Mouse (Mus musculus) myocyte (in vitro differentiated cells): ENCODE measurements at regions not wholly inside any gene's neighbourhood (a gene's known extent, or its start where the extent isn't known, plus 50 kb on each side); places are given as distances from the start of the nearest gene placed in this dataset.
A peak's percentile ranks its signal among the peaks of the same experiment; 100 is the strongest.

ENCODE experiments used
- H3K27me3 ChIP-seq: one replicate; pipeline ENCODE4 v1.6.1; 2011; ENCODE audit not compliant: control insufficient read depth, insufficient read depth, insufficient read length
- H3K36me3 ChIP-seq: one replicate; pipeline ENCODE4 v1.6.1; 2011; ENCODE audit not compliant: control insufficient read depth, insufficient read depth
- H3K4me2 ChIP-seq: one replicate; pipeline ENCODE4 v1.6.1; 2011; ENCODE audit warnings: low read depth, control low read depth
- H3K4me3 ChIP-seq: one replicate; pipeline ENCODE4 v1.5.1; 2011; ENCODE audit warnings: mild to moderate bottlenecking, control low read depth, moderate library complexity
- H3K79me2 ChIP-seq: one replicate; pipeline ENCODE4 v1.6.1; 2011; ENCODE audit not compliant: control insufficient read depth, insufficient read depth
- H3ac ChIP-seq: one replicate; pipeline ENCODE4 v1.6.1; 2011; ENCODE audit not compliant: control insufficient read depth, insufficient read length
- CEBPB ChIP-seq: IDR thresholded peaks from 2 replicates; pipeline ENCODE4 v1.6.1; 2011; ENCODE audit warnings: mild to moderate bottlenecking, moderate library complexity; ENCODE audit not compliant: poor library complexity, insufficient read depth, severe bottlenecking
- E2F4 ChIP-seq: IDR thresholded peaks from one replicate; pipeline ENCODE4 v1.6.1; 2011; ENCODE audit warnings: mild to moderate bottlenecking, control low read depth, moderate library complexity; ENCODE audit not compliant: insufficient read depth
- MAX ChIP-seq: IDR thresholded peaks from one replicate; pipeline ENCODE4 v1.6.1; 2011; ENCODE audit warnings: low read depth, mild to moderate bottlenecking, control low read depth
- MYOD1 ChIP-seq, 3 experiments: IDR thresholded peaks; one replicate each; pipeline ENCODE4 v1.6.1; 2011; ENCODE audit warnings: control low read depth in 2 of 3, low read depth in 2 of 3, mild to moderate bottlenecking in 2 of 3, moderate library complexity in 1 of 3; ENCODE audit not compliant: insufficient read length in 2 of 3, control insufficient read depth in 1 of 3
- MYOG ChIP-seq, 3 experiments: IDR thresholded peaks; one replicate each; pipeline ENCODE4 v1.6.1; 2011; ENCODE audit warnings: control low read depth in 2 of 3, low read depth in 2 of 3, mild to moderate bottlenecking in 2 of 3; ENCODE audit not compliant: insufficient read length in 2 of 3, control insufficient read depth in 1 of 3, insufficient read depth in 1 of 3
- POLR2A ChIP-seq: IDR thresholded peaks from one replicate; pipeline ENCODE4 v1.6.1; 2011; ENCODE audit warnings: low read depth, mild to moderate bottlenecking, control low read depth, moderate library complexity; ENCODE audit not compliant: insufficient read length
- POLR2AphosphoS2 ChIP-seq: IDR thresholded peaks from one replicate; pipeline ENCODE4 v1.6.1; 2011; ENCODE audit warnings: low read depth, control low read depth; ENCODE audit not compliant: insufficient read length
- REST ChIP-seq: IDR thresholded peaks from one replicate; pipeline ENCODE4 v1.6.1; 2011; ENCODE audit warnings: mild to moderate bottlenecking, control low read depth, moderate library complexity; ENCODE audit not compliant: insufficient read depth, insufficient read length
- SRF ChIP-seq: IDR thresholded peaks from one replicate; pipeline ENCODE4 v1.6.1; 2011; ENCODE audit warnings: low read depth; ENCODE audit not compliant: control insufficient read depth, insufficient read length
- TCF12 ChIP-seq: IDR thresholded peaks from one replicate; pipeline ENCODE4 v1.6.1; 2011; ENCODE audit warnings: mild to moderate bottlenecking, control low read depth; ENCODE audit not compliant: poor library complexity, insufficient read depth, severe bottlenecking
- TCF3 ChIP-seq: IDR thresholded peaks from one replicate; pipeline ENCODE4 v1.6.1; 2011; ENCODE audit warnings: low read depth, control low read depth; ENCODE audit not compliant: insufficient read length
- USF1 ChIP-seq: IDR thresholded peaks from one replicate; pipeline ENCODE4 v1.6.1; 2011; ENCODE audit warnings: low read depth, mild to moderate bottlenecking, control low read depth, moderate library complexity

- no peaks in the 10 kb centered on the region for H3K36me3 ChIP-seq
- H3ac ChIP-seq, result no peak overlapping the region
- no peaks in the 10 kb centered on the region for H3K79me2 ChIP-seq
- H3K27me3 ChIP-seq, result no peaks in the 10 kb centered on the region
- no peak overlapping the region for H3K4me3 ChIP-seq
- no peak for TF ChIP-seq TCF3
- no peak for TF ChIP-seq E2F4
- no peak for TF ChIP-seq MYOG (IDR thresholded peaks at IDR 0.05; ENCODE audit: control insufficient read depth in 1 of 3, insufficient read depth in 1 of 3, insufficient read length in 2 of 3, low read depth in 2 of 3)
- no peak for TF ChIP-seq SRF
- no peak for TF ChIP-seq POLR2AphosphoS2
- no peak for TF ChIP-seq MYOD1 (IDR thresholded peaks at IDR 0.05; ENCODE audit: control insufficient read depth in 1 of 3, insufficient read length in 2 of 3, low read depth in 2 of 3)
- TF ChIP-seq TCF12, result no peak
- TF ChIP-seq CEBPB, result no peak
- TF ChIP-seq USF1, result no peak
- no peak for TF ChIP-seq REST
- TF ChIP-seq POLR2A, result no peak
- TF ChIP-seq MAX, result no peak
- no peak overlapping the region for H3K4me2 ChIP-seq
Measured at GRCm38 (mm10) chr12:69455566-69455965, 83.3 kb upstream of the Gm9887 start.

- Histone ChIP-seq H3ac (no peak overlapping the region), H3K4me3 (no peak overlapping the region), H3K27me3 (no peaks in the 10 kb centered on the region), H3K79me2 (no peaks in the 10 kb centered on the region), H3K4me2 (no peak overlapping the region), H3K36me3 (no peaks in the 10 kb centered on the region)
- TF ChIP-seq POLR2A (no peak), MAX (no peak), CEBPB (no peak), TCF3 (no peak), SRF (no peak), REST (no peak), E2F4 (no peak), TCF12 (no peak), POLR2AphosphoS2 (no peak)
Measured at GRCm38 (mm10) chr12:69453544-69453943, 81.3 kb upstream of the Gm9887 start.

GRCm38 (mm10) chr12:69452986-69453385 lies 80.7 kb upstream of the Gm9887 start:
- TF ChIP-seq SRF, result no peak
- no peak for TF ChIP-seq TCF12
- no peak for TF ChIP-seq POLR2A
- TF ChIP-seq MYOG (IDR thresholded peaks at IDR 0.05; ENCODE audit: control insufficient read depth in 1 of 3, insufficient read depth in 1 of 3, insufficient read length in 2 of 3, low read depth in 2 of 3), result no peak
- Histone ChIP-seq H3K79me2 (no peaks in the 10 kb centered on the region), H3K4me2 (no peak overlapping the region), H3K27me3 (no peaks in the 10 kb centered on the region), H3ac (no peak overlapping the region), H3K4me3 (no peak overlapping the region), H3K36me3 (no peaks in the 10 kb centered on the region)

- TF ChIP-seq USF1 (peak; percentile 79), REST (no peak)
- no peaks in the 10 kb centered on the region for H3K79me2 ChIP-seq
- no peak overlapping the region for H3K4me3 ChIP-seq
- H3K36me3 ChIP-seq, result no peaks in the 10 kb centered on the region
- no peak overlapping the region for H3ac ChIP-seq
- H3K27me3 ChIP-seq, result no peaks in the 10 kb centered on the region
- peak overlapping the region; percentile 62 for H3K4me2 ChIP-seq
Measured at GRCm38 (mm10) chr12:69451110-69451509, 78.9 kb upstream of the Gm9887 start.

- Histone ChIP-seq H3K27me3 (no peaks in the 10 kb centered on the region), H3ac (no peak overlapping the region), H3K4me2 (peak overlapping the region; percentile 77), H3K4me3 (peak overlapping the region; percentile 3), H3K79me2 (no peaks in the 10 kb centered on the region), H3K36me3 (no peaks in the 10 kb centered on the region)
- no peak for TF ChIP-seq REST
- no peak for TF ChIP-seq POLR2A
- TF ChIP-seq CEBPB, result no peak
- no peak for TF ChIP-seq TCF3
- TF ChIP-seq MYOG (IDR thresholded peaks at IDR 0.05; ENCODE audit: control insufficient read depth in 1 of 3, insufficient read depth in 1 of 3, insufficient read length in 2 of 3, low read depth in 2 of 3), result no peak
- TF ChIP-seq MYOD1 (IDR thresholded peaks at IDR 0.05; ENCODE audit: control insufficient read depth in 1 of 3, insufficient read length in 2 of 3, low read depth in 2 of 3), result no peak
- no peak for TF ChIP-seq USF1
- no peak for TF ChIP-seq TCF12
- no peak for TF ChIP-seq SRF
- no peak for TF ChIP-seq E2F4
Measured at GRCm38 (mm10) chr12:69447962-69448767, 75.9 kb upstream of the Gm9887 start.
